Mouse (Mus musculus) heart, embryonic 11.5 days (tissue): ENCODE measurements around the gene Gm14408. TPM values are rescaled to one million over a fixed set of nuclear protein-coding genes. Genes with fewer than 3 reads are reported as not detected.
"Not testable (repeated sequence)": the region's sequence is repeated elsewhere in the genome, so short reads cannot be mapped to it uniquely, and the experiment has no call there.

ENCODE experiments used
- ATAC-seq: fragments of 200-750 bp; cut with Nextera tagmentation; replicated peaks from 2 replicates; pipeline ENCODE4 v1.8.0; 2017; ENCODE audit warnings: moderate library complexity; ENCODE audit not compliant: insufficient number of reproducible peaks, low FRiP score, low TSS enrichment
- H3K27ac ChIP-seq: fragments of 300-500 bp; sonication (generic); 2 replicates; pipeline ENCODE4 v1.5.1; 2014; ENCODE audit warnings: mild to moderate bottlenecking, low read depth, low read length
- H3K27me3 ChIP-seq: fragments of 300-500 bp; sonication (generic); 2 replicates; pipeline ENCODE4 v1.6.1; 2014; ENCODE audit warnings: mild to moderate bottlenecking, low read length, mixed read lengths; ENCODE audit not compliant: control insufficient read depth, insufficient read depth
- H3K36me3 ChIP-seq: fragments of 300-500 bp; sonication (generic); 2 replicates; pipeline ENCODE4 v1.6.1; 2014; ENCODE audit warnings: mild to moderate bottlenecking, low read length, moderate library complexity, mixed read lengths; ENCODE audit not compliant: control insufficient read depth, insufficient read depth
- H3K4me1 ChIP-seq: fragments of 300-500 bp; sonication (generic); 2 replicates; pipeline ENCODE4 v1.6.1; 2014; ENCODE audit warnings: low read length; ENCODE audit not compliant: control insufficient read depth, insufficient read depth
- H3K4me2 ChIP-seq: fragments of 300-500 bp; sonication (generic); 2 replicates; pipeline ENCODE4 v1.6.1; 2014; ENCODE audit warnings: mild to moderate bottlenecking, moderate library complexity
- H3K4me3 ChIP-seq: fragments of 300-500 bp; sonication (generic); 2 replicates; pipeline ENCODE4 v1.5.1; 2014; ENCODE audit warnings: low read depth, low read length
- H3K9ac ChIP-seq: fragments of 300-500 bp; sonication (generic); 2 replicates; pipeline ENCODE4 v1.6.1; 2014; ENCODE audit warnings: mild to moderate bottlenecking, low read depth, low read length, moderate library complexity
- H3K9me3 ChIP-seq: fragments of 300-500 bp; sonication (generic); replicated peaks from 2 replicates; pipeline ENCODE4 v1.6.1; 2016; ENCODE audit warnings: low read length; ENCODE audit not compliant: control insufficient read depth
- WGBS: fragments of 180-500 bp; shearing (Covaris S2); extraction: QIAGEN DNeasy Blood & Tissue Kit; methylation state at CpG from one replicate; pipeline ENCODE4 v1.1.7; 2014; ENCODE audit not compliant: insufficient replicate concordance; 5-methylcytosine and 5-hydroxymethylcytosine counted together
- polyA plus RNA-seq: library from polyadenylated mRNA; unstranded; fragments of >200 nt; fragmentation: Nextera tagmentation; extraction: Ambion mirVana; gene quantifications from 2 replicates; pipeline ENCODE4 v1.2.1, GENCODE M21; 2014

The Gm14408 gene
- polyA plus RNA-seq, result not detected in 2 replicates

DNA sequence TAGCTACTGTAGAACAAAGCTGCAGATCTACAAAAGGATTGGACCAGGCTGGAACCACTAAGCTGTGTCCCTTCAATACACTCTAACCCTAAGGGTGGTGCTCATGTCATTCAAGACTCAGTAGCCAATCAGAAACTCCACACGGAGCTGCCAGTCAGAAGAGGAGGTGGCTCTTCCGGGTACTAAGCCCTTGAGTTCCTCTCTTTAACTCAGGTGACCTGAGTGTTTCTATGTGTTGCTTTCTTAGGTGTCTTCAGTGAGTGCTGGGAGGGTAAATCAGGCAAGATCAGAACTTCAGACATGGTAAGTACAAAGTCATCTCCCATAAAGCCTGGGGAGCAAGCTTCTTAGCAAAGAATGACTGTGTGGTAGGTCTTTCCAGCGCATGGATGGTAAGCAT lies at the start of gene Gm14408:
Gene Gm14408 (plus strand): TSS at position 301 of the 400 bp plus-strand sequence.
- H3K4me1 ChIP-seq, H3K9me3 ChIP-seq, H3K27me3 ChIP-seq, H3K36me3 ChIP-seq, H3K27ac ChIP-seq, ATAC-seq, H3K4me3 ChIP-seq, H3K4me2 ChIP-seq, H3K9ac ChIP-seq: not testable (repeated sequence)
- 75% methylated on average over 1 of the region's 3 CpGs for WGBS

DNA sequence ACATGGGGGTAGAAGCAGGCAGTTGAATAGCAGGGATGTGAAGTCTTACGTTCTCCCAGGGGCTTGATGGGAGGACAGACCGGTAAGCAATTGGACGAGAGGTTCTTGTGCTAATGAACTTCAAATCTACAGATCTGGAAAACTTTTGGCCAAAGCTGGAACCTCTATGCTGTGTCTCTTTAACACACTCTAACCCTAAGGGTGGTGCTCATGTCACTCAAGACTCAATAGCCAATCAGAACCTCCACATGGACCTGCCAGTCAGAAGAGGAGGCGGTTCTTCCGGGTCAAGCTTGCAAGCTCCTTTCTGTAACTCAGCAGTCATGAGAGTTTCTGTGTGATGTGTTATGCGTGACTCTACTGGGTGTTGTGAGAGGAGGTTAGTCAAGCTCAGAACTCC lies 32.6 kb upstream of the Gm14408 start, which contains the start of gene Gm14295:
Gene Gm14295 (plus strand): TSS at position 301 of the 400 bp plus-strand sequence.
- H3K4me1 ChIP-seq, H3K36me3 ChIP-seq, H3K27me3 ChIP-seq, H3K27ac ChIP-seq, H3K9ac ChIP-seq, H3K9me3 ChIP-seq, ATAC-seq: not testable (repeated sequence)
- Histone ChIP-seq H3K4me3 (peak within 1 kb of the TSS; percentile 42), H3K4me2 (peak within 1 kb of the TSS; percentile 37; the same call in 1 of the 2 replicates)
- WGBS, result no CpG with 5 or more reads among the region's 6 CpGs

DNA sequence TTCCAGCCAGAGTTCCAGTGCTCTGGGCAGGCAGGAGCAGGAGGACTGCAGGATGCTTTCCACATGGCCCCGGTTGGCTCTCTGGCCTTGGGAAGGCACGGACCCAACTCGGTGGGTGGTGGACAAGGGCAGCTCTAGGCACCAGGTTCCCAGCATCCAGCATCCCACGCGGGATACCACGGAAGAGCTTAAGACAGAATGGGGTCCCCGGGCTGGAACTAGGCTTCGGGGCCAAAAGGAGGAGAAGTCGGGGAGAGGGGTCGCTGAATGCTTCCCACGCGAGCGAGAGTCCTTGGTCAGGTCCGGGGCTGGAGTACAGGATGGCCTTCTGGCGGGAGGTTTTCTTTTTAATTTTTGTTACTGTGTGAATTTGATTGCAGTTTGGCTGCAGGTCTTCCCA lies 32.2 kb upstream of the Gm14408 start:
- WGBS, result 10% methylated on average over 13 of the region's 15 CpGs
- H3K9me3 ChIP-seq, H3K27ac ChIP-seq, H3K27me3 ChIP-seq, H3K4me1 ChIP-seq, H3K9ac ChIP-seq, ATAC-seq, H3K36me3 ChIP-seq: not testable (repeated sequence)
- Histone ChIP-seq H3K4me3 (peak overlapping the region; percentile 42), H3K4me2 (peak overlapping the region; percentile 37; the same call in 1 of the 2 replicates)

Other genes with a start within 250 kb of the Gm14408 start
- gene Gm14308, start 194.8 kb upstream of the Gm14408 start, polyA plus RNA-seq, result 14.0 and 20.6 TPM in 2 replicates
- 10.3 and 12.1 TPM in 2 replicates for gene Zfp973, start 160.6 kb upstream of the Gm14408 start, polyA plus RNA-seq
- 26.1 and 33.7 TPM in 2 replicates for gene Gm14305, start 122.8 kb upstream of the Gm14408 start, polyA plus RNA-seq
- 15.3 and 15.9 TPM in 2 replicates for gene Gm14295, start 32.5 kb upstream of the Gm14408 start, polyA plus RNA-seq
- 10.0 and 10.6 TPM in 2 replicates for gene Gm14296, start 96.7 kb downstream of the Gm14408 start, polyA plus RNA-seq
- 11.9 and 13.8 TPM in 2 replicates for gene Gm14419, start 169.8 kb downstream of the Gm14408 start, polyA plus RNA-seq
- not detected in 2 replicates for gene Gm14401, start 243.2 kb downstream of the Gm14408 start, polyA plus RNA-seq